Mouse (Mus musculus) midbrain, embryonic 12.5 days (tissue): ENCODE results near the gene Tspan9. TPM values are rescaled to one million over a fixed set of nuclear protein-coding genes. Genes with fewer than 3 reads are reported as not detected.

ENCODE experiments used
- ATAC-seq: fragments of 200-750 bp; cut with Nextera tagmentation; 2 replicates; pipeline ENCODE4 v1.8.0; 2017; ENCODE audit warnings: low read depth, moderate TSS enrichment, moderate library complexity; ENCODE audit not compliant: low FRiP score
- H3K27ac ChIP-seq: fragments of 300-500 bp; sonication (generic); replicated peaks from 2 replicates; pipeline ENCODE4 v1.5.1; 2016; ENCODE audit warnings: mild to moderate bottlenecking
- H3K27me3 ChIP-seq: fragments of 300-500 bp; sonication (generic); 2 replicates; pipeline ENCODE4 v1.6.1; 2016; ENCODE audit warnings: mild to moderate bottlenecking
- H3K36me3 ChIP-seq: fragments of 300-500 bp; sonication (generic); 2 replicates; pipeline ENCODE4 v1.6.1; 2016
- H3K4me1 ChIP-seq: fragments of 300-500 bp; sonication (generic); 2 replicates; pipeline ENCODE4 v1.6.1; 2016
- H3K4me2 ChIP-seq: fragments of 300-500 bp; sonication (generic); replicated peaks from 2 replicates; pipeline ENCODE4 v1.6.1; 2016; ENCODE audit warnings: mild to moderate bottlenecking, moderate library complexity
- H3K4me3 ChIP-seq: fragments of 300-500 bp; sonication (generic); 2 replicates; pipeline ENCODE4 v1.5.1; 2016; ENCODE audit warnings: mild to moderate bottlenecking
- H3K9ac ChIP-seq: fragments of 300-500 bp; sonication (generic); replicated peaks from 2 replicates; pipeline ENCODE4 v1.6.1; 2016; ENCODE audit warnings: mild to moderate bottlenecking, moderate library complexity
- H3K9me3 ChIP-seq: fragments of 300-500 bp; sonication (generic); 2 replicates; pipeline ENCODE4 v1.6.1; 2016; ENCODE audit warnings: mild to moderate bottlenecking
- WGBS: fragments of 180-500 bp; shearing (Covaris S2); methylation state at CpG from one replicate; pipeline ENCODE4 v1.1.7; 2016; 5-methylcytosine and 5-hydroxymethylcytosine counted together
- polyA plus RNA-seq: library from polyadenylated mRNA; unstranded; fragments of >200 nt; fragmentation: Nextera tagmentation; extraction: Ambion mirVana; gene quantifications from 2 replicates; pipeline ENCODE4 v1.2.1, GENCODE M21; 2016

The Tspan9 gene
- 36.1 and 39.0 TPM in 2 replicates for polyA plus RNA-seq

DNA sequence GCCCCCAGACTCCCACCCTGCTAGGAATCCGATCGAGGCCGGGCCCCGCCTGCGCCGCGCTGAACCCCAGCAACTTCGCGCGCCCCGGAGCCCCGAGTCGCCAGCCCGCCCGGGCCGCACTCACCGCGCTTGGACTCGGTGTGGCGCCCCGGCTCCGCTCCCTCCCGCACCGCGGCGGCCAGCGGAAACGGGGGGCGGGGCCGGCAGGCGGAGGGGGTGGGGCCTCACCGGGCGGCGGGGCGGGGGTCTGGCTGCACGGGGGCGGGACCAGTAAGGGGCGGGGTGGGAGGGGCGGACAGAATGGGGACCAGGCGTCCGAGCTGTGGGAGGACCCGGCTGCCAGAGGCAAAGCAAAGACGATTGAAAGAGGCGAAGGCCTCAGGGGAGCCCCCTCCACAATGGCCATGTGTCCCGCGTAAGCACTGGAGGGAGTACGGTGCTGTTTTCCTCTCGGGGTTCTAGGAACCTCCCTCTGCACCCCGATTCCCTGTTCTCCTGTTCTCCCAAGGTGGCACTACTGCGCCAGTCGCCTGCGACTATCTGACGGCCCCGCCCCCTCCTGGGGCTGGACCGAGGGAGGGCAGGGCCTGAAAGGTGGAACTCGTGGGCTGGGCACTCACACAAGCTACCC is at the start of gene Tspan9:
TSS of gene Tspan9 (minus strand) at position 205 of the 631 bp plus-strand sequence.
- peak; percentile 89 for ATAC-seq
- Histone ChIP-seq H3K9me3 (no peaks in the 10 kb centered on the region), H3K4me3 (peak within 1 kb of the TSS; percentile 71), H3K4me1 (peaks cover 11% of the 10 kb centered on the region; the same call in 1 of the 2 replicates), H3K9ac (peak within 1 kb of the TSS; percentile 79), H3K4me2 (peak within 1 kb of the TSS; percentile 84), H3K27ac (0 out of 2 replicates have a peak within 1 kb of the TSS, but pooled peaks have one; percentile 25), H3K36me3 (no peaks in the 10 kb centered on the region), H3K27me3 (peaks cover 19% of the 10 kb centered on the region)
- 1% methylated on average over 46 of the region's 56 CpGs for WGBS

- WGBS = 66% methylated on average over 2 of the region's 2 CpGs
- H3K4me2 ChIP-seq = no peak overlapping the region
- no peak overlapping the region for H3K27ac ChIP-seq
- no peaks in the 10 kb centered on the region for H3K27me3 ChIP-seq
- H3K9ac ChIP-seq = no peak overlapping the region
- no peaks in the 10 kb centered on the region for H3K36me3 ChIP-seq
- ATAC-seq = no peak
- no peak overlapping the region for H3K4me3 ChIP-seq
- H3K9me3 ChIP-seq = no peaks in the 10 kb centered on the region
- no peaks in the 10 kb centered on the region for H3K4me1 ChIP-seq
Measured at GRCm38 (mm10) chr6:128183521-128183920, 40.1 kb upstream of the Tspan9 start.

DNA sequence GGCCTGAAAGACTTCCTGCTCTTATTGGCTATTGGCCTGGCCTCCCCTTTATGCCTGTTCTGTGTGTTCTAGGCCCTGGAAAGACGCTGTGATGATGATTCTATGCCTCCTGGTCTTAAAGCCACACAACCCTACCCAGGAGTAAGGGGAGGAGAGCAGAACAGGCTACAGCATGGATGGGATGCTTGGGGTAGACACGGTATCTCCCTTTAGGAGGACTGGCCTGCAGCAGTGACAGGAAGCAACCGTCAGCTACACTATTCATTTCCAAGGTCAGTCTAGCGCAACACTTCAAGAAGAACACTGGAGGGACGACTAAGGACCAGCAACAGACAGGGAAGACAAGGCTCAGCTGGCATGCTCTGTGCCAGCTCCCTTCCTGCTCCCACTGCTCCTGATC is 37.8 kb upstream of the Tspan9 start:
- peak overlapping the region; percentile 7; the same call in 1 of the 2 replicates for H3K9ac ChIP-seq

GRCm38 (mm10) chr6:128179651-128180050 is 36.3 kb upstream of the Tspan9 start:
- no peaks in the 10 kb centered on the region for H3K4me1 ChIP-seq
- no peak overlapping the region for H3K4me2 ChIP-seq
- no peaks in the 10 kb centered on the region for H3K36me3 ChIP-seq
- no peak overlapping the region for H3K9ac ChIP-seq
- no peak for ATAC-seq
- H3K27me3 ChIP-seq = no peaks in the 10 kb centered on the region
- 100% methylated on average over 1 of the region's 1 CpGs for WGBS
- no peak overlapping the region for H3K4me3 ChIP-seq
- no peak overlapping the region for H3K27ac ChIP-seq
- no peaks in the 10 kb centered on the region for H3K9me3 ChIP-seq

More for the DNA sequence above, 37.8 kb upstream of the Tspan9 start:
- Histone ChIP-seq H3K4me2 (no peak overlapping the region), H3K27me3 (no peaks in the 10 kb centered on the region), H3K9me3 (no peaks in the 10 kb centered on the region), H3K4me1 (no peaks in the 10 kb centered on the region), H3K4me3 (no peak overlapping the region), H3K27ac (no peak overlapping the region), H3K36me3 (no peaks in the 10 kb centered on the region)
- no peak for ATAC-seq
- WGBS = 74% methylated on average over 5 of the region's 5 CpGs

- Histone ChIP-seq H3K9ac (no peak overlapping the region), H3K4me1 (no peaks in the 10 kb centered on the region), H3K4me2 (no peak overlapping the region), H3K36me3 (no peaks in the 10 kb centered on the region), H3K27ac (no peak overlapping the region), H3K4me3 (no peak overlapping the region), H3K9me3 (no peaks in the 10 kb centered on the region), H3K27me3 (no peaks in the 10 kb centered on the region)
- ATAC-seq = no peak
- 70% methylated on average over 5 of the region's 5 CpGs for WGBS
Measured at GRCm38 (mm10) chr6:128179247-128179646, 35.9 kb upstream of the Tspan9 start.

DNA sequence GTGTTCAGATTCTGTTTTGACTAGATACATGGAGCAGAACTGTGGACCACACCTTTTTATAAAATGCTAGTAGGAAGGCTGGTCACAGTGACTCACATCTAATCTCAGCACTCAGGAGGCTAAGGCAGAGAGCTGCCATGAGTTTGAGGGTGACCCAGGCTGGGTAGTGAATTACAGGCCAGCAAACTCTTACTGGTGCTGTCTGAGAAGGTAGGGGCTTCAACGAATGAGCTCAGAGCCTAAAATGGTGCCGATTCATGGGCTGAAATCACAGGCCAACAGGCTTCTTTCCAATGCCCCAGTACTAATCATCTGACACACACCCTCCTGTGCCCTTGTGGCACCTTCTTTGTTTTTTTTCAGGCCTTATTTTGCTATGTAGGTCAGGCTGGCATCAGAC is 35.3 kb upstream of the Tspan9 start:
- Histone ChIP-seq H3K4me3 (no peak overlapping the region), H3K27me3 (no peaks in the 10 kb centered on the region), H3K27ac (no peak overlapping the region), H3K9ac (no peak overlapping the region), H3K36me3 (no peaks in the 10 kb centered on the region), H3K9me3 (no peaks in the 10 kb centered on the region), H3K4me1 (no peaks in the 10 kb centered on the region), H3K4me2 (no peak overlapping the region)
- 98% methylated on average over 2 of the region's 2 CpGs for WGBS
- no peak for ATAC-seq

DNA sequence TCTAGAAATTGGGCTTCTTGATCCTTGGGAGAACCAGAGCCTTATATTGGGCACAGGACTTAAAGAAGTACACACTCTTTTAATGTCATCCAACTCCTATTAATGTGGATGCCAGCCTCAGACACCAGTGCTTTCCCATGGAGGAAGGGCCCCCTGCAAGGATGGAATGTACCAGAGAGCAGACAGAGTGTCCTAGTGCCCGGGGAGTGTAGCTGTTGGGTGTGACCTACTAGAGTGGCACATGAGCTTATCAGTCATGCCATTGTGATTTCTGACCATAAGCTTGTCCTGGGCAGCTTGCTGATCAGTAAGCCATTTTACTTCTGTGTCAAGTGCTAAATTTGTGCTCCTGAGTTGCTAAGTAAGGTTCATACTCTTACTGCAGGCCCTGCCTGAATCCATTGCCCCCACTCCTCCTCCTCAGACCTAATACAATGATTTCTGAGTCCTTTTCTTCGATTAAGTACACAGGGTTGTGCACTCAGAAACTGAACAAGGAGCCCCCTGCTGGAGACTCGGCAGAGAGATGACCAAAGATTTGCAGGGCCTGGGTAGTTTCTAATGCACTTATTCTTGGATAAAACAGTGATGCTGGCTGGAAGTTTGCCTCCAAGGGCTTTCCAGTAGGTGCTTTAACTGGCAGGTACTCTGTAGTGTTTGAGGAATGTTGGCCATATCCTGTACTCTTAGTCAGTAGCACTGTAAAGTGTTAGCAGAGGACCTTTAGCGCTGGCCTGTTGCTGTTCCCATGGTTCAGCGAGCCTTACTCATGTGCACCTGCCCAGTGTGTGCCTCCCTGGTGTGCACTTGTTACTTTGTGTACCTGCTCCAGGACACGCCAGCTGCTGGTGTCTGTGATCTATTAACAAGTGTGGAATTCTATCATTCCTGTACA is 25.6 kb upstream of the Tspan9 start:
- H3K4me2 ChIP-seq = no peak overlapping the region
- H3K9ac ChIP-seq = no peak overlapping the region
- no peak overlapping the region for H3K27ac ChIP-seq
- H3K4me3 ChIP-seq = no peak overlapping the region
- no peaks in the 10 kb centered on the region for H3K9me3 ChIP-seq
- H3K27me3 ChIP-seq = no peaks in the 10 kb centered on the region
- ATAC-seq = no peak
- H3K36me3 ChIP-seq = no peaks in the 10 kb centered on the region
- WGBS = 56% methylated on average over 6 of the region's 6 CpGs
- H3K4me1 ChIP-seq = no peaks in the 10 kb centered on the region; the same call in 1 of the 2 replicates

GRCm38 (mm10) chr6:128165564-128165963 is 22.2 kb upstream of the Tspan9 start:
- Histone ChIP-seq H3K4me1 (no peaks in the 10 kb centered on the region; the same call in 1 of the 2 replicates), H3K9me3 (no peaks in the 10 kb centered on the region), H3K27me3 (no peaks in the 10 kb centered on the region), H3K27ac (no peak overlapping the region), H3K9ac (no peak overlapping the region), H3K36me3 (no peaks in the 10 kb centered on the region), H3K4me3 (no peak overlapping the region), H3K4me2 (no peak overlapping the region)
- no peak for ATAC-seq
- WGBS = 83% methylated on average over 2 of the region's 2 CpGs

GRCm38 (mm10) chr6:128164632-128165031 is 21.2 kb upstream of the Tspan9 start:
- H3K9ac ChIP-seq = no peak overlapping the region
- H3K27ac ChIP-seq = no peak overlapping the region
- H3K4me2 ChIP-seq = no peak overlapping the region
- no peaks in the 10 kb centered on the region for H3K36me3 ChIP-seq
- no peak overlapping the region for H3K4me3 ChIP-seq
- ATAC-seq = no peak
- 86% methylated on average over 7 of the region's 8 CpGs for WGBS
- H3K9me3 ChIP-seq = no peaks in the 10 kb centered on the region
- no peaks in the 10 kb centered on the region; the same call in 1 of the 2 replicates for H3K4me1 ChIP-seq
- H3K27me3 ChIP-seq = no peaks in the 10 kb centered on the region

DNA sequence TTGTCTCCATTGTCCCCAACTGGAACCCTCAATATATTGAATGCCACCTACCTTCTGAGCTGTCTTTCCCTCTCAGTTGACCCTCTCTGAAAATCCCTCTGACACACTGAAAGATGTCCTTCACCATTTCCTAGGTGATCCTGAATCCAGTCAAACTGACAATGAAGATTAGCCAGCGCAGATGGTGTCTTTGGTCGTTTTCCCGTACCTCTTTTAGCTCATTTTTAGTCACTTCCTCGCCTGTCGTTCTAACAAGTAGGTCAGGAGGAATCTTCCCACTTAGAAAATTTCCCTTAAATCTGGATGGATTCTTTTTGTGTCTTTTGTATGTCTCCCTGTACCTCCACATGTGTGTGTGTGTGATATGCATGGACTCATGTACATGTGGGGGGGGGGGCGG is 15.7 kb upstream of the Tspan9 start:
- no peaks in the 10 kb centered on the region for H3K27me3 ChIP-seq
- no peak overlapping the region for H3K4me2 ChIP-seq
- H3K9ac ChIP-seq = no peak overlapping the region
- H3K4me3 ChIP-seq = no peak overlapping the region
- H3K27ac ChIP-seq = no peak overlapping the region
- H3K36me3 ChIP-seq = no peaks in the 10 kb centered on the region
- ATAC-seq = no peak
- 84% methylated on average over 6 of the region's 6 CpGs for WGBS
- H3K9me3 ChIP-seq = no peaks in the 10 kb centered on the region
- H3K4me1 ChIP-seq = no peaks in the 10 kb centered on the region

- ATAC-seq = no peak
- Histone ChIP-seq H3K4me1 (no peaks in the 10 kb centered on the region), H3K9me3 (no peaks in the 10 kb centered on the region), H3K27ac (no peak overlapping the region), H3K4me3 (no peak overlapping the region), H3K36me3 (no peaks in the 10 kb centered on the region), H3K9ac (no peak overlapping the region), H3K27me3 (no peaks in the 10 kb centered on the region), H3K4me2 (0 out of 2 replicates have a peak overlapping the region, but pooled peaks have one; percentile 7)
- WGBS = 65% methylated on average over 12 of the region's 12 CpGs
Measured at GRCm38 (mm10) chr6:128158031-128158430, 14.6 kb upstream of the Tspan9 start.

- Histone ChIP-seq H3K4me3 (no peak overlapping the region), H3K4me1 (no peaks in the 10 kb centered on the region), H3K4me2 (no peak overlapping the region), H3K27me3 (no peaks in the 10 kb centered on the region), H3K27ac (no peak overlapping the region), H3K36me3 (no peaks in the 10 kb centered on the region), H3K9ac (no peak overlapping the region), H3K9me3 (no peaks in the 10 kb centered on the region)
- WGBS = 81% methylated on average over 4 of the region's 4 CpGs
- no peak for ATAC-seq
Measured at GRCm38 (mm10) chr6:128156476-128156875, 13.1 kb upstream of the Tspan9 start.
